Mouse (Mus musculus) liver, embryonic 14.5 days (tissue): ENCODE results near the gene P3h1.

Experiments used
- CTCF ChIP-seq: IDR thresholded peaks from 2 replicates; pipeline ENCODE4 v1.5.1; 2016; ENCODE audit warnings: antibody characterized with exemption, low read depth, control low read depth
- EP300 ChIP-seq: IDR thresholded peaks from 2 replicates; pipeline ENCODE4 v1.6.1; 2016; ENCODE audit warnings: antibody characterized with exemption, low read depth

DNA sequence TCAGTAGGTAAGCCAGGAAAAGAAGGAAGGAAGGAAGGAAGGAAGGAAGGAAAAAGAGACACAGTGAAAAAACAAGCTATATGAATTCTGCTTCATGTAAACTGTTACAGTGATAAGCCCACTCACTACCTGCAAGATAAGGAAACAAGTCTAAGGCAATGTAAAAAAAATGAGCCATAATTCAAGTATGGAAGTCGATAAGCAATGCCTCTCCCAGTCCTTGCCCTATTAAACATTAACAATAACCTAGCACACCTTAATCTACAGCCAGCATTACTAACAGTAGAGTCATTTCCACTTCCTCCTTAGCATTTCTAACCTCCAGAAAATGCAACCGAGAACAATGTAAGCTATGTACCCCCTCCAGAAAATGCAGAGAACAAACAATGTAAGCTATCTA is 52.6 kb downstream of the P3h1 start:
- TF ChIP-seq CTCF (no peak), EP300 (peak; percentile 52)
